In the genomic region with DNA sequence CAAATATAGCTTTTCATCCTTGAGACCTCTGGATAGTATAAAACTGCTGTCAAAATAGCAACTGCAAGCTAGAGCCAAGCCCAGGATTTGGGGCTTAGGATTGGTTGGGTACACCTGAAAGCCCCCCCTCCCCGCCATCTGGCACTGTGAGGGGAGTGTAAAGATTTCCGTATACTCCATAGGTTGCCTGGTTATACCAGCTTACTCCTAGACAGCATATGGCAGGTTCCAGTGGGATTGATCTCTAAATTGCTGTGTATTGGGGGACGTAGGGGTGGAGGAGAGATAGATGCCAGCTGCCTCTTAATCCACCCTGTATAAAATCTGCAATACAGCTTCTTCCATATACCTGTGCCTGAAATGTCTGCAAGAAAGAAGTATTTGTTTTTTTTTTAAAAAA, we compare ENCODE assay signal across 25 mouse cellular contexts. TPM values are rescaled to one million over a fixed set of nuclear protein-coding genes. Genes with fewer than 3 reads are reported as not detected.
DNase-seq lines count a peak whose midpoint lies in the region; ATAC-seq and TF ChIP-seq lines count a peak whose summit lies in the region.
"Had no signal": no experiment of that assay in that cellular context is flagged by ENCODE, and none has a peak within 500 bp of the region (broad histone marks: within the 10 kb centered on the region; RNA-seq: fewer than 3 reads in every experiment).

No protein-coding gene starts in this region.

- no peaks in the 10 kb centered on the region for H3K27me3 ChIP-seq in embryonic facial prominence, embryonic 14.5 days (replicated peaks; ENCODE audit: control insufficient read depth, insufficient read depth, low read length)
- H3K27me3 ChIP-seq in embryonic facial prominence, embryonic 10.5 days (replicated peaks; ENCODE audit: low read depth, poor library complexity, severe bottlenecking): no peaks in the 10 kb centered on the region
- H3K27me3 ChIP-seq in midbrain, postnatal 0 days (ENCODE audit: insufficient read depth, low read length): no peaks in the 10 kb centered on the region
- H3K27me3 ChIP-seq in midbrain, embryonic 16.5 days (ENCODE audit: control insufficient read depth, insufficient read depth, low read depth, low read length): no peaks in the 10 kb centered on the region
- H3K27me3 ChIP-seq: embryonic facial prominence, embryonic 13.5 days; forebrain, embryonic 13.5 days; heart, embryonic 13.5 days; hindbrain, embryonic 12.5 days had no signal

- H3K9ac ChIP-seq in embryonic facial prominence, embryonic 14.5 days (ENCODE audit: low read depth, low read length): no peak overlapping the region
- H3K9ac ChIP-seq in midbrain, postnatal 0 days (replicated peaks; ENCODE audit: low read length, poor library complexity, severe bottlenecking): no peak overlapping the region
- no peak overlapping the region for H3K9ac ChIP-seq in midbrain, embryonic 16.5 days (ENCODE audit: low read depth, low read length)
- H3K9ac ChIP-seq: embryonic facial prominence, embryonic 13.5 days; forebrain, embryonic 13.5 days; heart, embryonic 13.5 days; hindbrain, embryonic 12.5 days had no signal

- no peaks in the 10 kb centered on the region for H3K4me1 ChIP-seq in embryonic facial prominence, embryonic 14.5 days (ENCODE audit: control insufficient read depth, insufficient read depth, low read length)
- no peaks in the 10 kb centered on the region for H3K4me1 ChIP-seq in embryonic facial prominence, embryonic 10.5 days
- H3K4me1 ChIP-seq in midbrain, postnatal 0 days (ENCODE audit: insufficient read depth, low read length): no peaks in the 10 kb centered on the region
- no peaks in the 10 kb centered on the region for H3K4me1 ChIP-seq in midbrain, embryonic 16.5 days (ENCODE audit: control insufficient read depth, insufficient read depth, low read length)
- H3K4me1 ChIP-seq: embryonic facial prominence, embryonic 13.5 days; forebrain, embryonic 10.5 days; forebrain, embryonic 13.5 days; hindbrain, embryonic 12.5 days had no signal

- no peak for DNase-seq in embryonic facial prominence, embryonic 14.5 days (ENCODE audit: low spot score)
- no peak for DNase-seq in embryonic facial prominence, embryonic 10.5 days (ENCODE audit: low spot score)
- peak; percentile 14 for DNase-seq in midbrain, postnatal 0 days (ENCODE audit: low spot score)
- DNase-seq in retina, postnatal 1 day: peak; percentile 19
- no peak for DNase-seq in left cerebral cortex, adult 8-10 months (ENCODE audit: low spot score in 2 of 2)
- DNase-seq: adrenal gland, postnatal 10 days; adrenal gland, postnatal 36 days; cerebellum, adult 11 months; cerebellum, adult 2 months; cerebellum, adult 9-11 months; cerebellum, postnatal 25 days; gastrocnemius, postnatal 10 days; gastrocnemius, postnatal 36 days; heart, adult 2 months; heart, postnatal 14 days; heart, postnatal 4 days had no signal

- H3K4me3 ChIP-seq in embryonic facial prominence, embryonic 14.5 days (ENCODE audit: low read depth, low read length): no peak overlapping the region
- H3K4me3 ChIP-seq in embryonic facial prominence, embryonic 10.5 days: no peak overlapping the region
- no peak overlapping the region for H3K4me3 ChIP-seq in midbrain, postnatal 0 days (ENCODE audit: low read depth, low read length)
- no peak overlapping the region for H3K4me3 ChIP-seq in midbrain, embryonic 16.5 days (ENCODE audit: low read depth, low read length)
- H3K4me3 ChIP-seq: embryonic facial prominence, embryonic 13.5 days; forebrain, embryonic 10.5 days; forebrain, embryonic 13.5 days; heart, adult 2 months; heart, embryonic 10.5 days; heart, embryonic 13.5 days; hindbrain, embryonic 12.5 days had no signal

- WGBS in embryonic facial prominence, embryonic 14.5 days: 73% methylated on average over 3 of the region's 3 CpGs
- 91% methylated on average over 3 of the region's 3 CpGs for WGBS in embryonic facial prominence, embryonic 10.5 days
- WGBS in midbrain, postnatal 0 days: 81% methylated on average over 3 of the region's 3 CpGs
- 78% methylated on average over 3 of the region's 3 CpGs for WGBS in midbrain, embryonic 16.5 days

- no peak overlapping the region for H3K4me2 ChIP-seq in embryonic facial prominence, embryonic 14.5 days (ENCODE audit: low read depth, low read length)
- H3K4me2 ChIP-seq in midbrain, postnatal 0 days (ENCODE audit: low read depth, low read length, poor library complexity, severe bottlenecking): no peak overlapping the region
- no peak overlapping the region for H3K4me2 ChIP-seq in midbrain, embryonic 16.5 days (ENCODE audit: low read length)
- H3K4me2 ChIP-seq: embryonic facial prominence, embryonic 13.5 days; forebrain, embryonic 13.5 days; heart, embryonic 13.5 days; hindbrain, embryonic 12.5 days had no signal

- no peak for TF ChIP-seq CTCF in midbrain, postnatal 0 days (IDR thresholded peaks at IDR 0.05)

- 0 out of 2 replicates have a peak, but pooled peaks have one; percentile 26 for ATAC-seq in embryonic facial prominence, embryonic 14.5 days (ENCODE audit: low read depth)
- ATAC-seq in midbrain, postnatal 0 days (ENCODE audit: low FRiP score): no peak
- ATAC-seq in midbrain, embryonic 16.5 days: no peak
- ATAC-seq: forebrain, embryonic 13.5 days; forebrain, embryonic 16.5 days; Patski had no signal

- no peak overlapping the region for H3K27ac ChIP-seq in embryonic facial prominence, embryonic 14.5 days (replicated peaks; ENCODE audit: low read depth, low read length)
- H3K27ac ChIP-seq in embryonic facial prominence, embryonic 10.5 days (replicated peaks): no peak overlapping the region
- no peak overlapping the region for H3K27ac ChIP-seq in midbrain, postnatal 0 days (ENCODE audit: low read depth, low read length)
- H3K27ac ChIP-seq in midbrain, embryonic 16.5 days (ENCODE audit: low read length): no peak overlapping the region
- H3K27ac ChIP-seq: embryonic facial prominence, embryonic 13.5 days; forebrain, embryonic 10.5 days; forebrain, embryonic 13.5 days; heart, adult 2 months; heart, embryonic 10.5 days; heart, embryonic 13.5 days; hindbrain, embryonic 12.5 days had no signal

- no peaks in the 10 kb centered on the region for H3K9me3 ChIP-seq in embryonic facial prominence, embryonic 14.5 days (ENCODE audit: control insufficient read depth, low read length)
- H3K9me3 ChIP-seq in embryonic facial prominence, embryonic 10.5 days: no peaks in the 10 kb centered on the region
- H3K9me3 ChIP-seq in midbrain, postnatal 0 days (ENCODE audit: low read length): no peaks in the 10 kb centered on the region
- no peaks in the 10 kb centered on the region for H3K9me3 ChIP-seq in midbrain, embryonic 16.5 days (replicated peaks; ENCODE audit: control insufficient read depth, low read length, poor library complexity, severe bottlenecking)
- H3K9me3 ChIP-seq: embryonic facial prominence, embryonic 13.5 days; forebrain, embryonic 10.5 days; forebrain, embryonic 13.5 days; heart, embryonic 10.5 days; heart, embryonic 13.5 days; hindbrain, embryonic 12.5 days had no signal

- H3K36me3 ChIP-seq in embryonic facial prominence, embryonic 14.5 days (ENCODE audit: control insufficient read depth, insufficient read depth, low read length): no peaks in the 10 kb centered on the region
- H3K36me3 ChIP-seq in embryonic facial prominence, embryonic 10.5 days (replicated peaks): no peaks in the 10 kb centered on the region
- no peaks in the 10 kb centered on the region for H3K36me3 ChIP-seq in midbrain, postnatal 0 days (ENCODE audit: insufficient read depth, low read length)
- H3K36me3 ChIP-seq in midbrain, embryonic 16.5 days (ENCODE audit: control insufficient read depth, insufficient read depth, low read length): no peaks in the 10 kb centered on the region
- H3K36me3 ChIP-seq: embryonic facial prominence, embryonic 13.5 days; forebrain, embryonic 10.5 days; heart, embryonic 10.5 days; heart, embryonic 13.5 days; hindbrain, embryonic 12.5 days had no signal

RNA-seq across cellular contexts. Expression of gene Sgms1, which starts 35.2 kb away (rescaled TPM):
- polyA plus RNA-seq in embryonic facial prominence, embryonic 14.5 days (2014; fragmentation: Nextera tagmentation; extraction: Ambion mirVana): 29.7 and 31.3 TPM in 2 replicates
- polyA plus RNA-seq in embryonic facial prominence, embryonic 10.5 days (2016; fragmentation: Nextera tagmentation; extraction: Ambion mirVana): 15.2 and 16.6 TPM in 2 replicates
- 28.4 and 32.3 TPM in 2 replicates for total RNA-seq in midbrain, postnatal 0 days (2014; rRNA removed)
- 17.4 and 21.3 TPM in 2 replicates for polyA plus RNA-seq in midbrain, postnatal 0 days (2015; fragmentation: Nextera tagmentation; extraction: Ambion mirVana)
- polyA plus RNA-seq in midbrain, embryonic 16.5 days (2015; fragmentation: Nextera tagmentation; extraction: Ambion mirVana): 20.2 and 21.5 TPM in 2 replicates
- 10 to 100 TPM; 47.5 to 60.8 (median 52.4) TPM for total RNA-seq in left cerebral cortex, adult 8-10 months (2022)

RNA-seq across cellular contexts. Expression of gene Rpl9-ps6, which starts 41.7 kb away (rescaled TPM):
- 151 and 180 TPM in 2 replicates for polyA plus RNA-seq in embryonic facial prominence, embryonic 14.5 days (2014; fragmentation: Nextera tagmentation; extraction: Ambion mirVana)
- 69.7 and 70.3 TPM in 2 replicates for polyA plus RNA-seq in embryonic facial prominence, embryonic 10.5 days (2016; fragmentation: Nextera tagmentation; extraction: Ambion mirVana)
- total RNA-seq in midbrain, postnatal 0 days (2014; rRNA removed): 39.8 and 71.7 TPM in 2 replicates
- 48.9 and 51.6 TPM in 2 replicates for polyA plus RNA-seq in midbrain, postnatal 0 days (2015; fragmentation: Nextera tagmentation; extraction: Ambion mirVana)
- 44.7 and 48.2 TPM in 2 replicates for polyA plus RNA-seq in midbrain, embryonic 16.5 days (2015; fragmentation: Nextera tagmentation; extraction: Ambion mirVana)
- total RNA-seq in left cerebral cortex, adult 8-10 months (2022): 10 to 100 TPM; 25.0 to 46.3 (median 32.1) TPM

Comparison
In these comparisons a context has a peak if more than half of its experiments do, and no peak if none do; other contexts are left out.
1. DNase-seq: peak in midbrain, postnatal 0 days (single experiment) and retina, postnatal 1 day (single experiment); none in embryonic facial prominence, embryonic 14.5 days (single experiment), embryonic facial prominence, embryonic 10.5 days (single experiment) and left cerebral cortex, adult 8-10 months (0 of 2).